In the genomic region with DNA sequence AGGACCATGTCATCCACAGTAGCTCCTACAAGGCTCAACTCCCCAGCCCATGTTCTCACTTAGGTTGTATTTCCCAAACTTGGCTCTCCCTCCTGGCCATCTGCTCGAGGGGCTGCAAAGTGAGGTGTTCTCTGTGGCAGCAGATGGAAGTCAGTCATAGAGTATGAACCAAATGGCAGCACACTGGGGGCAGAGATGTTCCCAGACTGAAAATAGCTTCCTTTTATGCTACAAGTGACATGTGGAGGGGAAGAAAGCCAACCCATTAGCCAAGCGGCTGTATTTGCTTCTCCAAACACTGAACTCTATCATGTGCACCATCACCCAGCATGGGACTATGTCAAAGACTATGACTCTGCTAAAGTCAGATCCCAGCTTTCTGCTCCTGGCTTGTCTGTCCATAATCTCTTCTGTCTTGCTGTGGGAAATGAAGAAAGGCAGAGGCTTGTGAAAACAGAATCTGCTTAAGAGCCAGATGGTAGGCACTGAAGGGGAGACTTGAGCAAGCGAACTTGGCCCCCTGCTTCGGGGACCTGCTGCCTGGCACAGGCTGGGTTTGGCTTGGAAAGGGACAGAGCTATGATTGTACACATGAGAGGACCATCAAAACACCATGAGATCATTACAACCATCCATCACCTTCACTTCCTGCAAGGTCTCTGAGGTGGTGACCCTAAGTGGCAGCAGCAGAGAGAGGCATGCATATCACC, we compare ENCODE assay signal across 13 mouse cellular contexts. TPM values are rescaled to one million over a fixed set of nuclear protein-coding genes. Genes with fewer than 3 reads are reported as not detected.
A peak's percentile ranks its signal among the peaks of the same experiment; 100 is the strongest.
DNase-seq lines count a peak whose midpoint lies in the region; ATAC-seq and TF ChIP-seq lines count a peak whose summit lies in the region.
"Had no signal": no experiment of that assay in that cellular context is flagged by ENCODE, and none has a peak within 500 bp of the region (broad histone marks: within the 10 kb centered on the region; RNA-seq: fewer than 3 reads in every experiment).

No protein-coding gene starts in this region.

- no peak for ATAC-seq in intestine, embryonic 15.5 days
- ATAC-seq: inflammation-experienced regulatory T-cells, adult 6 months had no signal

- no peaks in the 10 kb centered on the region for H3K9me3 ChIP-seq in intestine, embryonic 15.5 days

- no peaks in the 10 kb centered on the region for H3K27me3 ChIP-seq in intestine, embryonic 15.5 days (replicated peaks)
- H3K27me3 ChIP-seq: limb, embryonic 13.5 days had no signal

- H3K4me1 ChIP-seq in intestine, embryonic 15.5 days (replicated peaks) = no peaks in the 10 kb centered on the region
- H3K4me1 ChIP-seq: limb, embryonic 13.5 days had no signal

- intact Hi-C loops in left cerebral cortex, postnatal 14 days (cut with DNase I) = no loop called here

- H3K36me3 ChIP-seq in intestine, embryonic 15.5 days = no peaks in the 10 kb centered on the region
- H3K36me3 ChIP-seq: limb, embryonic 13.5 days had no signal

- H3K27ac ChIP-seq in intestine, embryonic 15.5 days = no peak overlapping the region
- H3K27ac ChIP-seq: limb, embryonic 13.5 days had no signal

- H3K9ac ChIP-seq in intestine, embryonic 15.5 days = no peak overlapping the region
- H3K9ac ChIP-seq: limb, embryonic 13.5 days had no signal

- H3K4me2 ChIP-seq in intestine, embryonic 15.5 days (replicated peaks) = no peak overlapping the region
- H3K4me2 ChIP-seq: limb, embryonic 13.5 days had no signal

- TF ChIP-seq CTCF in brain, embryonic 14.5 days (IDR thresholded peaks at IDR 0.05; ENCODE audit: borderline replicate concordance, extremely low read depth, insufficient read depth, insufficient read length) = no peak

- peak; percentile 67 for DNase-seq in brain, embryonic 14.5 days (ENCODE audit: low read depth)
- peak; percentile 85 to 92 for DNase-seq in cerebellum, adult 18-20 months
- DNase-seq in layer of hippocampus, adult 18-20 months (ENCODE audit: low spot score in 2 of 2) = peak; percentile 90 to 95
- peak; percentile 62 to 70 for DNase-seq in left cerebral cortex, postnatal 14 days (ENCODE audit: low spot score in 2 of 2)
- no peak for DNase-seq in ovary, postnatal 10 days (ENCODE audit: low spot score)
- DNase-seq in kidney, adult 11 months = no peak
- DNase-seq: heart, adult 18-20 months; lung, postnatal 14 days; thymus, adult 18-20 months had no signal

- no peak overlapping the region for H3K4me3 ChIP-seq in intestine, embryonic 15.5 days (replicated peaks)
- H3K4me3 ChIP-seq: erythroblast, embryonic 14.5 days; limb, embryonic 13.5 days had no signal

- 78% methylated on average over 4 of the region's 4 CpGs for WGBS in intestine, embryonic 15.5 days

- TF ChIP-seq POLR2A in brain, embryonic 14.5 days (IDR thresholded peaks at IDR 0.05; ENCODE audit: borderline replicate concordance, extremely low read depth, insufficient read depth, insufficient read length, poor library complexity, severe bottlenecking) = no peak

RNA-seq across cellular contexts. Expression of gene Cemip, which starts 41.6 kb away (rescaled TPM):
- polyA plus RNA-seq in brain, embryonic 14.5 days (2012; rRNA removed) = 1.0 and 2.2 TPM in 2 replicates
- 10 to 100 TPM; 18.3 to 19.5 TPM for total RNA-seq in layer of hippocampus, adult 18-20 months (2021)
- 10 to 100 TPM; 39.7 to 44.4 TPM for total RNA-seq in left cerebral cortex, postnatal 14 days (2021)
- 0.44 and 0.49 TPM in 2 replicates for polyA plus RNA-seq in intestine, embryonic 15.5 days (2015; fragmentation: Nextera tagmentation; extraction: Ambion mirVana)

Comparison
In these comparisons a context has a peak if more than half of its experiments do, and no peak if none do; other contexts are left out.
1. DNase-seq: peak in brain, embryonic 14.5 days (single experiment), cerebellum, adult 18-20 months (2 of 2), layer of hippocampus, adult 18-20 months (2 of 2) and left cerebral cortex, postnatal 14 days (2 of 2); none in ovary, postnatal 10 days (single experiment) and kidney, adult 11 months (single experiment).